Mouse (Mus musculus): ENCODE data around the gene Mcl1. TPM values are rescaled to one million over a fixed set of nuclear protein-coding genes. Genes with fewer than 3 reads are reported as not detected.
"Not testable (repeated sequence)": the region's sequence is repeated elsewhere in the genome, so short reads cannot be mapped to it uniquely, and the experiment has no call there.

Gene Mcl1
- polyA plus RNA-seq, 1 experiment: 46.4 TPM

GRCm38 (mm10) chr3:95651391-95652203 is 7.0 kb upstream of the Mcl1 start:
- Histone ChIP-seq H3K79me2 (ENCODE audit: control insufficient read depth, insufficient read depth) (no peaks in the 10 kb centered on the region), H3K27me3 (ENCODE audit: control insufficient read depth, insufficient read depth, insufficient read length) (no peaks in the 10 kb centered on the region), H3K79me3 (ENCODE audit: low read depth) (no peaks in the 10 kb centered on the region), H3K36me3 (ENCODE audit: control insufficient read depth, insufficient read depth) (no peaks in the 10 kb centered on the region), H3K4me3 (ENCODE audit: insufficient read depth, poor library complexity, severe bottlenecking) (no peak overlapping the region), H3ac (ENCODE audit: control insufficient read depth, insufficient read length, low read depth) (no peak overlapping the region)
- TF ChIP-seq USF1 (IDR thresholded peaks at IDR 0.05; ENCODE audit: low read depth) (no peak), CEBPB (IDR thresholded peaks at IDR 0.05; ENCODE audit: low read depth) (no peak), MYOD1 (IDR thresholded peaks at IDR 0.05; ENCODE audit: control insufficient read depth, insufficient read length, low read depth) (no peak), MAX (IDR thresholded peaks at IDR 0.05) (no peak), MYOG (IDR thresholded peaks at IDR 0.05; ENCODE audit: control insufficient read depth, extremely low read depth, insufficient read length) (no peak), CTCF (IDR thresholded peaks at IDR 0.05; ENCODE audit: control insufficient read depth, insufficient read depth, insufficient read length) (no peak), FOSL1 (IDR thresholded peaks at IDR 0.05; ENCODE audit: insufficient read depth, low read length, poor library complexity, severe bottlenecking) (no peak)

GRCm38 (mm10) chr3:95652204-95652811 is 6.3 kb upstream of the Mcl1 start:
- TF ChIP-seq MYOD1 (IDR thresholded peaks at IDR 0.05; ENCODE audit: control insufficient read depth, insufficient read length, low read depth) (no peak), FOSL1 (IDR thresholded peaks at IDR 0.05; ENCODE audit: insufficient read depth, low read length, poor library complexity, severe bottlenecking) (no peak), MYOG (IDR thresholded peaks at IDR 0.05; ENCODE audit: control insufficient read depth, extremely low read depth, insufficient read length) (no peak), CEBPB (IDR thresholded peaks at IDR 0.05; ENCODE audit: low read depth) (no peak), USF1 (IDR thresholded peaks at IDR 0.05; ENCODE audit: low read depth) (no peak), CTCF (IDR thresholded peaks at IDR 0.05; ENCODE audit: control insufficient read depth, insufficient read depth, insufficient read length) (no peak), MAX (IDR thresholded peaks at IDR 0.05) (no peak)
- Histone ChIP-seq H3K36me3 (ENCODE audit: control insufficient read depth, insufficient read depth) (no peaks in the 10 kb centered on the region), H3K79me2 (ENCODE audit: control insufficient read depth, insufficient read depth) (peaks cover 3% of the 10 kb centered on the region), H3K79me3 (ENCODE audit: low read depth) (no peaks in the 10 kb centered on the region), H3K27me3 (ENCODE audit: control insufficient read depth, insufficient read depth, insufficient read length) (no peaks in the 10 kb centered on the region), H3ac (ENCODE audit: control insufficient read depth, insufficient read length, low read depth) (no peak overlapping the region), H3K4me3 (ENCODE audit: insufficient read depth, poor library complexity, severe bottlenecking) (no peak overlapping the region)

GRCm38 (mm10) chr3:95652871-95653270 is 5.7 kb upstream of the Mcl1 start:
- Histone ChIP-seq H3K27me3 (ENCODE audit: control insufficient read depth, insufficient read depth, insufficient read length) (no peaks in the 10 kb centered on the region), H3K4me3 (ENCODE audit: insufficient read depth, poor library complexity, severe bottlenecking) (no peak overlapping the region), H3K79me3 (ENCODE audit: low read depth) (no peaks in the 10 kb centered on the region), H3ac (ENCODE audit: control insufficient read depth, insufficient read length, low read depth) (no peak overlapping the region), H3K36me3 (ENCODE audit: control insufficient read depth, insufficient read depth) (no peaks in the 10 kb centered on the region), H3K79me2 (ENCODE audit: control insufficient read depth, insufficient read depth) (peaks cover 9% of the 10 kb centered on the region)
- no peak for TF ChIP-seq CTCF (IDR thresholded peaks at IDR 0.05; ENCODE audit: control insufficient read depth, insufficient read depth, insufficient read length)
- no peak for TF ChIP-seq USF1 (IDR thresholded peaks at IDR 0.05; ENCODE audit: low read depth)
- TF ChIP-seq FOSL1 (IDR thresholded peaks at IDR 0.05; ENCODE audit: insufficient read depth, low read length, poor library complexity, severe bottlenecking): no peak
- TF ChIP-seq MYOG (IDR thresholded peaks at IDR 0.05; ENCODE audit: control insufficient read depth, extremely low read depth, insufficient read length): no peak
- no peak for TF ChIP-seq MYOD1 (IDR thresholded peaks at IDR 0.05; ENCODE audit: control insufficient read depth, insufficient read length, low read depth)
- no peak for TF ChIP-seq MAX (IDR thresholded peaks at IDR 0.05)
- TF ChIP-seq CEBPB (IDR thresholded peaks at IDR 0.05; ENCODE audit: low read depth): no peak

GRCm38 (mm10) chr3:95653473-95654034 is 5.0 kb upstream of the Mcl1 start:
- no peak overlapping the region for H3K4me3 ChIP-seq (ENCODE audit: insufficient read depth, poor library complexity, severe bottlenecking)
- H3ac ChIP-seq (ENCODE audit: control insufficient read depth, insufficient read length, low read depth): no peak overlapping the region
- no peaks in the 10 kb centered on the region for H3K27me3 ChIP-seq (ENCODE audit: control insufficient read depth, insufficient read depth, insufficient read length)
- H3K79me2 ChIP-seq (ENCODE audit: control insufficient read depth, insufficient read depth): peaks cover 15% of the 10 kb centered on the region
- TF ChIP-seq USF1 (IDR thresholded peaks at IDR 0.05; ENCODE audit: low read depth) (no peak), MYOG (IDR thresholded peaks at IDR 0.05; ENCODE audit: control insufficient read depth, extremely low read depth, insufficient read length) (no peak), FOSL1 (IDR thresholded peaks at IDR 0.05; ENCODE audit: insufficient read depth, low read length, poor library complexity, severe bottlenecking) (no peak), MAX (IDR thresholded peaks at IDR 0.05) (no peak), CEBPB (IDR thresholded peaks at IDR 0.05; ENCODE audit: low read depth) (no peak), CTCF (IDR thresholded peaks at IDR 0.05; ENCODE audit: control insufficient read depth, insufficient read depth, insufficient read length) (no peak), MYOD1 (IDR thresholded peaks at IDR 0.05; ENCODE audit: control insufficient read depth, insufficient read length, low read depth) (no peak)
- no peaks in the 10 kb centered on the region for H3K79me3 ChIP-seq (ENCODE audit: low read depth)
- H3K36me3 ChIP-seq (ENCODE audit: control insufficient read depth, insufficient read depth): no peaks in the 10 kb centered on the region

- H3K4me3 ChIP-seq (ENCODE audit: insufficient read depth, poor library complexity, severe bottlenecking); H3ac ChIP-seq (ENCODE audit: control insufficient read depth, insufficient read length, low read depth); H3K27me3 ChIP-seq (ENCODE audit: control insufficient read depth, insufficient read depth, insufficient read length); H3K36me3 ChIP-seq (ENCODE audit: control insufficient read depth, insufficient read depth); H3K79me3 ChIP-seq (ENCODE audit: low read depth): not testable (repeated sequence)
- H3K79me2 ChIP-seq (ENCODE audit: control insufficient read depth, insufficient read depth): peaks cover 23% of the 10 kb centered on the region
Measured at GRCm38 (mm10) chr3:95654371-95654770, 4.2 kb upstream of the Mcl1 start.

Data from C2C12 (cell line).